Mouse (Mus musculus) hindbrain, embryonic 12.5 days (tissue): ENCODE measurements around the gene Mrgpra9. TPM values are rescaled to one million over a fixed set of nuclear protein-coding genes. Genes with fewer than 3 reads are reported as not detected.
"Not testable (repeated sequence)": the region's sequence is repeated elsewhere in the genome, so short reads cannot be mapped to it uniquely, and the experiment has no call there.

Experiments used
- ATAC-seq: fragments of 200-750 bp; cut with Nextera tagmentation; 2 replicates; pipeline ENCODE4 v1.8.0; 2017; ENCODE audit warnings: moderate TSS enrichment; ENCODE audit not compliant: low FRiP score
- H3K27ac ChIP-seq: fragments of 300-500 bp; sonication (generic); 2 replicates; pipeline ENCODE4 v1.5.1; 2016; ENCODE audit warnings: mild to moderate bottlenecking
- H3K27me3 ChIP-seq: fragments of 300-500 bp; sonication (generic); 2 replicates; pipeline ENCODE4 v1.6.1; 2016; ENCODE audit warnings: mild to moderate bottlenecking
- H3K36me3 ChIP-seq: fragments of 300-500 bp; sonication (generic); 2 replicates; pipeline ENCODE4 v1.6.1; 2016; ENCODE audit warnings: mild to moderate bottlenecking
- H3K4me1 ChIP-seq: fragments of 300-500 bp; sonication (generic); 2 replicates; pipeline ENCODE4 v1.6.1; 2016
- H3K4me2 ChIP-seq: fragments of 300-500 bp; sonication (generic); replicated peaks from 2 replicates; pipeline ENCODE4 v1.6.1; 2016; ENCODE audit warnings: mild to moderate bottlenecking
- H3K4me3 ChIP-seq: fragments of 300-500 bp; sonication (generic); 2 replicates; pipeline ENCODE4 v1.5.1; 2016; ENCODE audit warnings: mild to moderate bottlenecking
- H3K9ac ChIP-seq: fragments of 300-500 bp; sonication (generic); 2 replicates; pipeline ENCODE4 v1.6.1; 2016; ENCODE audit warnings: mild to moderate bottlenecking, moderate library complexity
- H3K9me3 ChIP-seq: fragments of 300-500 bp; sonication (generic); replicated peaks from 2 replicates; pipeline ENCODE4 v1.6.1; 2016; ENCODE audit warnings: mild to moderate bottlenecking
- WGBS: fragments of 180-500 bp; shearing (Covaris S2); methylation state at CpG from one replicate; pipeline ENCODE4 v1.1.7; 2016; 5-methylcytosine and 5-hydroxymethylcytosine counted together
- polyA plus RNA-seq: library from polyadenylated mRNA; unstranded; fragments of >200 nt; fragmentation: Nextera tagmentation; extraction: Ambion mirVana; gene quantifications from 2 replicates; pipeline ENCODE4 v1.2.1, GENCODE M21; 2016

Gene Mrgpra9
- polyA plus RNA-seq = not detected in 2 replicates

GRCm38 (mm10) chr7:47252770-47253169 lies at the start of gene Mrgpra9:
Gene Mrgpra9 (minus strand): TSS chr7:47252848.
- H3K27ac ChIP-seq = no peak within 1 kb of the TSS
- no peaks in the 10 kb centered on the region for H3K9me3 ChIP-seq
- H3K4me1 ChIP-seq = no peaks in the 10 kb centered on the region
- no peak for ATAC-seq
- H3K36me3 ChIP-seq = no peaks in the 10 kb centered on the region
- no peak within 1 kb of the TSS for H3K9ac ChIP-seq
- H3K27me3 ChIP-seq = no peaks in the 10 kb centered on the region
- 70% methylated on average over 1 of the region's 1 CpGs for WGBS
- H3K4me2 ChIP-seq = no peak within 1 kb of the TSS
- no peak within 1 kb of the TSS for H3K4me3 ChIP-seq

- H3K4me2 ChIP-seq, H3K27ac ChIP-seq, H3K9ac ChIP-seq, H3K4me1 ChIP-seq, H3K36me3 ChIP-seq, H3K27me3 ChIP-seq, ATAC-seq, H3K4me3 ChIP-seq: not testable (repeated sequence)
- H3K9me3 ChIP-seq = peaks cover 12% of the 10 kb centered on the region
These were observed 47.0 kb upstream of the Mrgpra9 start for GRCm38 (mm10) chr7:47299612-47300011.

- not testable (repeated sequence) for H3K4me1 ChIP-seq, H3K27ac ChIP-seq, H3K4me2 ChIP-seq, H3K27me3 ChIP-seq, ATAC-seq, H3K4me3 ChIP-seq, H3K9ac ChIP-seq, H3K36me3 ChIP-seq
- peaks cover 10% of the 10 kb centered on the region; the same call in 1 of the 2 replicates for H3K9me3 ChIP-seq
- WGBS = 90% methylated on average over 5 of the region's 5 CpGs
These were observed 18.9 kb upstream of the Mrgpra9 start for GRCm38 (mm10) chr7:47271547-47271946.

- Histone ChIP-seq H3K9me3 (no peaks in the 10 kb centered on the region), H3K27ac (no peak overlapping the region), H3K9ac (no peak overlapping the region), H3K36me3 (no peaks in the 10 kb centered on the region), H3K27me3 (no peaks in the 10 kb centered on the region), H3K4me1 (no peaks in the 10 kb centered on the region), H3K4me2 (no peak overlapping the region), H3K4me3 (no peak overlapping the region)
- WGBS = 66% methylated on average over 3 of the region's 3 CpGs
- no peak for ATAC-seq
These were observed 8.0 kb downstream of the Mrgpra9 start for GRCm38 (mm10) chr7:47244658-47245057.

GRCm38 (mm10) chr7:47204830-47205229 lies 47.8 kb downstream of the Mrgpra9 start, which contains the start of gene Mrgpra6:
Gene Mrgpra6 (minus strand): TSS chr7:47204920.
- Histone ChIP-seq H3K27me3 (no peaks in the 10 kb centered on the region), H3K36me3 (no peaks in the 10 kb centered on the region), H3K9me3 (no peaks in the 10 kb centered on the region), H3K9ac (no peak within 1 kb of the TSS), H3K4me1 (no peaks in the 10 kb centered on the region), H3K4me3 (no peak within 1 kb of the TSS), H3K4me2 (no peak within 1 kb of the TSS), H3K27ac (no peak within 1 kb of the TSS)
- ATAC-seq = no peak
- WGBS = 74% methylated on average over 4 of the region's 4 CpGs

- no peaks in the 10 kb centered on the region for H3K4me1 ChIP-seq
- 59% methylated on average over 1 of the region's 1 CpGs for WGBS
- no peaks in the 10 kb centered on the region for H3K27me3 ChIP-seq
- H3K9ac ChIP-seq = no peak overlapping the region
- H3K36me3 ChIP-seq = no peaks in the 10 kb centered on the region
- H3K27ac ChIP-seq = no peak overlapping the region
- no peak overlapping the region for H3K4me2 ChIP-seq
- H3K4me3 ChIP-seq = no peak overlapping the region
- no peak for ATAC-seq
- H3K9me3 ChIP-seq = no peaks in the 10 kb centered on the region
These were observed 57.4 kb downstream of the Mrgpra9 start for GRCm38 (mm10) chr7:47195271-47195670.

Other genes starting within 250 kb of the Mrgpra9 start
- gene Spty2d1, start 244.4 kb downstream of the Mrgpra9 start, polyA plus RNA-seq = 14.7 and 16.1 TPM in 2 replicates
- gene Tmem86a, start 202.2 kb downstream of the Mrgpra9 start, polyA plus RNA-seq = 19.2 and 20.2 TPM in 2 replicates
- gene Ptpn5, start 119.2 kb downstream of the Mrgpra9 start, polyA plus RNA-seq = 63.1 and 68.9 TPM in 2 replicates
- gene Mrgpra6, start 47.9 kb downstream of the Mrgpra9 start, polyA plus RNA-seq = not detected in 2 replicates
- not detected in 2 replicates for gene Mrgpra1, start 101.4 kb upstream of the Mrgpra9 start, polyA plus RNA-seq
- gene Mrgpra2a, start 199.3 kb upstream of the Mrgpra9 start, polyA plus RNA-seq = not detected in 2 replicates